Mouse (Mus musculus) kidney, postnatal 10 days (tissue): ENCODE measurements around the gene Chd1.
A peak's percentile ranks its signal among the peaks of the same experiment; 100 is the strongest.
"Not testable (repeated sequence)": the region's sequence is repeated elsewhere in the genome, so short reads cannot be mapped to it uniquely, and the experiment has no call there.

Source experiments
- DNase-seq: peaks from one replicate; pipeline ENCODE4 v3.0.0; 2021; ENCODE audit warnings: mixed read lengths

Gene Chd1

DNA sequence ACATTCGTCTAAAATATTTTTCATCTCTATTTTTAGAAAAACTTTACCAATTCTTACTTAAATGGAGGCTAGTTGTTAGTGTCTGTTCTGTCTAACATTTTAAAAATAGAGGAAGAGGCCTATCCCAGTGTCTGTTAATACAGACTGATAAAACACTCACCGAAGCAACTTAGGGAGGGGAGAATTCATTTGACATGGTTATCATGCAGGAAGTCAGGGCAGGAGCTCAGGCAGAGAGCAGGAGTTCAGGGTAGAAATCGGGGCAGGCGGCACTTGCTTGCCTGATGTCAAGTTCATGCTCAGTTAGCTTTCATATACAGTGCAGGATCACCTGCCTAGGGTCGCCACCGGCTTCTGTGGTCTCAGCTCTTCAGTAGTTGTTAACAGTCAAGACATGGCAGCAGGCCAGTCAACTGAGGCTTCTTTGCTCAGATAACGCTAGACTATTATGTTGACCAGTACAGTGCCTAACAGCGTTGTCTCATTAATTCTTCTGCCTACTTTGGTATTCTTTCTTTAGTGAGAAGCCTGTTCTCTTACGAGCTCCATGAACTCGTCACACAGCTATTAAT lies 32.7 kb downstream of the Chd1 start:
- no peak for DNase-seq

DNA sequence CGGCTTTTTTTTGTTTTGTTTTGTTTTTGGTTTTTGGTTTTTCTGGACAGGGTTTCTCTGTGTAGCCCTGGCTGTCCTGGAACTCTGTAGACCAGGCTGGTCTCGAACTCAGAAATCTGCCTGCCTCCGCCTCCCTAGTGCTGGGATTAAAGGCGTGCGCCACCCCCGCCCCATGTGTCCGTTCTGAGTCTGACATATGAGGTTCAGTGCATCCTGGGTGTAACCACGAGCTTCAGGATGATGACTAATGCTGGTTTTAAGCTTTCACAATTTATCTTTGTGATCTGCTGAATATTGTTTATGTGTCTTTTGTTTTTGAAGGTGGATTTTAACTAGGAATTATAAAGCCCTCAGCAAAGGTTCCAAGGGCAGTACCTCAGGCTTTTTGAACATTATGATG lies 37.1 kb downstream of the Chd1 start:
- DNase-seq, result no peak

DNA sequence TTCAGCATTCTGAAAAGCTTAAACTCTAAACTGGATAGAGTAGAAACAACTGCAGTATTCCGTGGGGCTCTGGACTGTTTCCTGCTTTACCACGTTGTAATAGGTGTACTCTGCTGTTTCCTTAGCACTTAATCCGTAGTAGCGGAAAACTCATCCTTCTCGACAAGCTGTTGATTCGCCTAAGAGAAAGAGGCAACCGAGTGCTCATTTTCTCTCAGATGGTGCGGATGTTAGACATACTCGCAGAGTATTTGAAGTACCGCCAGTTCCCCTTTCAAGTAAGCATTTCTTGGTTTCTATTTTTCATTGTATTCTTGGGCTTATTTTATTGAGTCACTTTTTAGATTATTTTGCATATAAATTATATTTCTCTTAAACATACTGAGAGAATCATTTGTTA lies 38.2 kb downstream of the Chd1 start:
- no peak for DNase-seq

- DNase-seq, result no peak
Measured at GRCm38 (mm10) chr17:15743379-15743778, 38.6 kb downstream of the Chd1 start.

- DNase-seq, result no peak
Measured at GRCm38 (mm10) chr17:15746696-15747095, 41.9 kb downstream of the Chd1 start.

GRCm38 (mm10) chr17:15748022-15748421 lies 43.3 kb downstream of the Chd1 start:
- DNase-seq, result no peak

DNA sequence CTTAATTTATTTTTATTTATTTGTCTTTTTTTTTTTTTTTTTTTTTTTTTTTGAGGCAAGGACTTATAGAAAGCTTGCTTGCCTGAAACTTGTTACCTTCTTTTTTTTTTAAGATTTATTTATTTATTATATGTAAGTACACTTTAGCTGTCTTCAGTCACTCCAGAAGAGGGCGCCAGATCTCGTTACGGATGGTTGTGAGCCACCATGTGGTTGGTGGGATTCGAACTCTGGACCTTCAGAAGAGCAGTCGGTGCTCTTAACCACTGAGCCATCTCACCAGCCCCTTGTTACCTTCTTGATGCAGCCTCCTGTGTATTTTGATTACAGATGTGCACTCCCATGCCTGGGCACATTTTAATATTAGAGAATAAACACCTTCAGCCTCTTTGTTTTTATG lies 46.5 kb downstream of the Chd1 start:
- DNase-seq, result not testable (repeated sequence)

DNA sequence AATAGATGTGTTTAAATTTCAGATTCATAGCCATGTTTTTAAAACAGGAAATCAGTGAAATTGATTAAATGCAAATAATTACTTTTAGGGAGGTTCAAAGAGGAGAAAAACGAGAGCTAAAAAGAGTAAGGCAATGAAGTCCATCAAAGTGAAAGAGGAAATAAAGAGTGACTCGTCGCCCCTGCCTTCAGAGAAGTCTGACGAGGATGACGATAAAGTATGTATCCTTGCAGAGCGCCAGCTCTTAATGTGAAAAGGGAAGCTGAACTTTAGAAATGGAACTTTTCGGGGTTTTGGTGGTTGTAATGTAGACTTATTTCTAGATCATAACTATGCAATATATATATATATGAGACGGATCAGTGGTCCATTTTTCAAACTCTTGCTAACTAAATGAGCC lies 56.4 kb downstream of the Chd1 start:
- DNase-seq, result no peak

GRCm38 (mm10) chr17:15769081-15769724 lies 64.4 kb downstream of the Chd1 start:
- no peak for DNase-seq

DNA sequence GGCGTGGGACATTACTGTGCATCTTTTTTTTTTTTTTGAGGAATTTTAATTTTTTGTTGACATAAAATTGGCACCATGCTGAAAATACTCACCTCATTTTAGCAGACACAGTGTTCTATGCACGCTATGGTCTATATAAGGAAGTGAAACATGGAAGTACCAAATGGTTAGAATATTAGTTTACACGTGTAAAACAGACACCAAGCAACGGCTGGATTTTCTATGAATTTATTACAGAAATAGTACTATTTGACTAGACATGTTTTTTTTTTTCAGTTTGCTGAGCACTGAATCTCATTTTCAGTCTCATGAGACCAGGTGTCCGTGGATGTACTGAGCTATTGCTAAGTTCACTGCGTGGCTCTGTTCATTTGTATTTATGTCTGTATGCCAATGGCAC lies 69.2 kb downstream of the Chd1 start:
- DNase-seq, result no peak

- no peak for DNase-seq
Measured at GRCm38 (mm10) chr17:15774565-15775215, 69.9 kb downstream of the Chd1 start.

- no peak for DNase-seq
Measured at GRCm38 (mm10) chr17:15776349-15776748, 71.6 kb downstream of the Chd1 start.

DNA sequence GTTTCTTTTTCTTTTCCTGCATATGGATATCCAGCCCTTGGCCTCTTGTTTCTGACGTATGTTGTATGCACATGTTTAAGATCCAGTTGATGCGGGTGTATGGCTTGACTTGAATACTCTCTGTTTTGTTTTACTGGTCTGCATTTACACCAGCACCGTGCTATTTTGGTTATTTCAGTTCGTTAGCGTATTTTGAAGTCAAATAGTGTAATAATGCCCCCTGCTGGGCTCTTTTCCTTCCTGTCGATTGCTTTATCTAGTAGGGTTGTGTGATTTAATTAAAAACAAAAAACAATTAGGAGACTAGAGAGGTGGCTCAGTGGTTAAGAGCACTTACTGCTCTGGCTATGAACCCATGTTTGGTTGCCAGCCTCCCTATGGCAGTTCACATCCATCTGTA lies 73.2 kb downstream of the Chd1 start:
- peak; percentile 16 for DNase-seq

DNA sequence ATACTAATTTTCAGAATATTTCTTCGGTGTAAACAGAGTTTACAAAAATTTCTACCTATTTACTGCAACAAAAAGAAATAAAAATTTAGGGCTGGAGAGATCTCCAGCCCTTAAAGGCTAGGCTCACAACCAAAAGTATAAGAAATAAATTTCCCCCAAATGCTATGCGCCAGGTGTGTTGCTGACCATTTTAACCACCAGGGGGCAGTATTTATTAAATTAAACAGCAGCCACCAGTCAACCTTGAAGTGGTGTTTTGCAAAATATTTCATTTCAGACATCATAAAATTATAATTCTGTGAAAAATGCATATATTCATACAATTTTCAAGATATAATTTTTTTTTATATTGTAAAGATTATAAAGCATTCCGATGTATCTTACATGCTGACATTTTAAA lies 82.3 kb downstream of the Chd1 start:
- peak; percentile 34 for DNase-seq

DNA sequence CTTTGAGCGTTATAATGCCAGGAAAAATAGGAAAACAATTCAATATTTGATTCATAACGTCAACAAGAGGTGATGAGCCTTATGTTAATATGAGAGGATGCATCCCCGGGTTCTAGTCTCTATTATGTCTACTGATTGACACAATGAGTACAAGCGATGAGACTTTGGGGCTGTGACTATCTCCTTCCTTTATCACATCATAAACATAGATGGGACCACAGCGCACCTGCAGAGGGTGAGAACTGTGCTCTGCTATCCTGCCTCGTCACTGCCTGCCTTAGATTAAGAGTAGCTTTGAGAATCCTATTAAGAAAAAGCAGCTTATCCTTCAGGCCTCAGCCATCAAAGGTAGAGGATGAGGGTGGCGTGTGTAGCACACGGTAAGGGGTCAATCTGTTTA lies 85.9 kb downstream of the Chd1 start:
- no peak for DNase-seq

DNA sequence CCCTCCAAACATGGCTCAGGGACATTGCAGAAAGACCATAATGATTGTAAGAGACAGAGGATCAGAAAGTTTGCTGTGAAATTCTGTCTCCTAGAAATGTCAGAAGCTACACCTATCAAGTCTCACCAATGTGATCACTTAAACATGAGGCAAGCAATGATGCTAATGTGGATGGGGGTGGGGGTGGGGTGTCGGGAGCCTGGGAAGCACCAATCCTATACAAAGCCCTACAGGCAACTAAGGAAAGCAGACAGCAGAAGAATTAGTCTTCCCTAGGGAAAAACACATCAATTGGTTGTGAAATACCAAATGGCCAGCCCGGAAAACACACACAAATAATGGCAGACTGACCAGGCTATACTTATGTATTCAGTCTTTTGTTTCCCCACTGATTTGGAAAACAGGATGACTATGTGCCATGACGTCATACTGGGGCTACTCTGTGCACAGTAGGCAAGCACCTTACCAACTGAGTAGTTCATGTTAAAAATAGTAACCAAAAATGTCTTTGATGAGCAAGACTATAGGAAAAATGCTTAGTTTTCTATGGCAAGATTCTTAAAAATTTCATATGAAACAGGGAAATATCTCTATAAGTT lies 94.5 kb downstream of the Chd1 start:
- no peak for DNase-seq

DNA sequence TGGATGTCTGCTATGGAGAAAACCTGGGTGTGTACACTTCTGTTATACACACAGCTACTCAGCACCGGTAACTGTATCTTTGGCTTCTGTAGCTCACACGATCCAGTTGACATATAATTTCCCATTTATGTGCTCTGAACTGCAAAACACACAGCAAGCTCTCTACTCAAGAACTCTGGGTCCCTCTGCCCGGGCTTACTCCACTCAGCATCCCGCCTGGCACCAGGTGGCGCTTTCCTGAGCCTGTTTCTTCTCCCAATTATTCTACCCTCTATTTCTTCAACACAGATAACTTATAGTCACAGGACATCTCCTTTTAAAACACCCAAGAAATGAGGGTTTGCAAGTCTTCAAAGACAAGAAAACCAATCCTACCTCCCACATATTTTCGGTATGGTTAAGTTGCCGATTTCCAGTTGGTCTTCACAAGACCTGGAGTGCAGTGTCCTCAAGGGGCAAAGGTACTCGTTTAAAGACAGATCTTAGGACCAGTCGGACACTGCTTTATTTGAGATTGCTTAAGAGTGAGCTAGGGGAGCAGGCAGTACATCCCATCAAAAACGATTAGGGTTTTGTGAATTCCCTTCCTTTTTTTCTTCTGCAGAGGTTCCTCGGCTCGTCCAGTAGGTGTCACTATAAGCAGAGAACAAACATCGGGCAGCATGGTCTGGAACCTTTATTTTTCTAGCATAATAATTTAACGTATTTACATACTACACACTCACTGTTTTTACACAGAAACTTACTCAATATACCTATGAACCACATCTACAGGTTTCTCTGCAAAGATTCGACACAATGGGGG lies 99.4 kb downstream of the Chd1 start:
- peak; percentile 45 for DNase-seq

- no peak for DNase-seq
Measured at GRCm38 (mm10) chr17:15807295-15807984, 102.7 kb downstream of the Chd1 start.

DNA sequence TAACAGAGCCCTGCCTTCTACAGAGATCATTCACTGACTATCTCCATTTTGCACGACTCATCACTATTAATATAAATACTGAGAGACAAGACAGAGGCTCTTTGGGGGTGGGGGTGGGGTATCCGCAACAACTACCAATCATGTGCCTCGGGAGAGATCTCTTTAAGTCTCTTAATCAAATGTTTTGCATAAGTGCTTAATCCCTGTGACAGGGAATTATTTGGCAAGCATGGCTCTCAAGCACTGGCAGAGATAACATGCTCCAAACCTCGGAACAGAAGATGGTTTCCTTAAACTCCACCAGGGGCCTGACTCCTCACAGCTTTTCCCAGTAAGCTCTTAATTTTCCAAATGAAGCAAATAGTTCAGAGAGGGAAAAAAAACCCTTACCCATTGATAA lies 103.2 kb downstream of the Chd1 start:
- no peak for DNase-seq

GRCm38 (mm10) chr17:15808468-15809374 lies 104.0 kb downstream of the Chd1 start:
- DNase-seq, result peak; percentile 43

DNA sequence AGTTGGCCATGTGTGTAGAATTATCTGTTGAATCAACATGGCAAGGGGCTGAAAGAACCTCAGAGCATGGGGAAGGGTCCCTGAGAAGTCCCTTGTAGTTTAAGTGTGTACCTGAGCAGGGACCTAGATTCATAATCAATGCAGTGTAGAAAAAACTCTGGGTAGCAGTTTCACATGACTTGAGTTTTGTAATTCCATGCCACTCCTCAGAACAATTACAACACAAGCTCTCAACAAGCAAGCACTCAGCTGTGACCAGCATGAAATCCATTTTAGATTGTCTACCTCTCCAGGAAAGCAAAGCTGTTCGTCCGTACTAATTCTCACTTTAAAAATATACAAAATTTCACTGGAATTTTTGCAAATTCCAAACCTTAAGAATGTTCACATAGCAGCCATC lies 105.2 kb downstream of the Chd1 start:
- no peak for DNase-seq
